Comparison of ENCODE assay signal across 9 mouse cellular contexts in the genomic region with DNA sequence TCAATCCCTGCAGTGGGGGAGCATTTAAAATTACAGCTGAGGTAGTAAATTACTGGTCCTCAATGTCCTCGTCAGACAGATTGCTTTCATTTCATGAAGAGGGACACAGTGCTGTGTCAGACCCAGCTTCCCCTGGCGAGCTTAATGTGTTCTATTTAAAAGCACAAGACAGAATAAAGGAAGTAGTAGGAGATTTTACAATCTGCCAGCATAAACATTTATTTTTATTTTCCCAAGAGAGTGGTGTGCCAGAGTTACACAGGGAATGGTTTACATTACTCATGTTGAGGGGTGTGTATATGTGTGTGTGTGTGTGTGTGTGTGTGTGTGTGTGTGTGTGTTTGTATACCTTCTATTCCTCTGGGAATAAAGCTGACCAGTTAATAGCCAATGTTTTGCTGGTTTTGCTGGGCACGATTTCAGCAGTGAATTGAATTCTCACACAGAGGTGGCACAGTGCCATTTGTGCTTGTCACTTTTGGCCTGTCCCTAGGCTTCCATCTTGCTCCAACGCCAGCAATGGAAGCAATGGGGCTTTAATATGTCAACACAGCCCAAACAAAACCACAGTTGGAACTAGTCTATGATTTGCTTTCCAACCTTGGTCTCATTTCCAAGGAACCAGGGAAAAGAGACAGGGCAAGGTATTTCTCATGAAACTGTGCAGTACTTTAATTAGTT.
DNase-seq lines count a peak whose midpoint lies in the region; ATAC-seq lines count a peak whose summit lies in the region.
"Had no signal": no experiment of that assay in that cellular context is flagged by ENCODE, and none has a peak within 500 bp of the region (broad histone marks: within the 10 kb centered on the region; RNA-seq: fewer than 3 reads in every experiment).

No protein-coding gene starts in this region.

- H3K27ac ChIP-seq in heart, embryonic 10.5 days: no peak overlapping the region
- H3K27ac ChIP-seq in neural tube, embryonic 11.5 days (ENCODE audit: low read depth, low read length): no peak overlapping the region
- 0 out of 2 replicates have a peak overlapping the region, but pooled peaks have one; percentile 5 for H3K27ac ChIP-seq in neural tube, embryonic 13.5 days (replicated peaks)
- H3K27ac ChIP-seq: macrophage had no signal

- H3K9me3 ChIP-seq in heart, embryonic 10.5 days: no peaks in the 10 kb centered on the region
- H3K9me3 ChIP-seq in neural tube, embryonic 11.5 days (ENCODE audit: control insufficient read depth, low read length): no peaks in the 10 kb centered on the region
- H3K9me3 ChIP-seq in neural tube, embryonic 13.5 days: no peaks in the 10 kb centered on the region

- H3K4me1 ChIP-seq in heart, embryonic 10.5 days: no peaks in the 10 kb centered on the region
- no peaks in the 10 kb centered on the region for H3K4me1 ChIP-seq in neural tube, embryonic 11.5 days (ENCODE audit: control insufficient read depth, insufficient read depth, low read length)
- H3K4me1 ChIP-seq in neural tube, embryonic 13.5 days (replicated peaks): peaks cover 13% of the 10 kb centered on the region

- 64% methylated on average over 4 of the region's 4 CpGs for WGBS in heart, embryonic 10.5 days
- WGBS in neural tube, embryonic 11.5 days: 43% methylated on average over 4 of the region's 4 CpGs
- 21% methylated on average over 4 of the region's 4 CpGs for whole genome bisulfite sequencing in neural tube, embryonic 13.5 days

- DNase-seq in heart, adult 11 months: peak; percentile 87
- no peak for DNase-seq in heart, embryonic 10.5 days (ENCODE audit: low spot score)
- DNase-seq in neural tube, embryonic 11.5 days (ENCODE audit: low spot score): no peak
- DNase-seq in neural tube, embryonic 10.5 days (ENCODE audit: extremely low spot score, low spot score): no peak
- DNase-seq in heart, adult 8-10 months (ENCODE audit: low spot score): peak; percentile 12
- DNase-seq in layer of hippocampus, adult 18-20 months (ENCODE audit: low spot score in 2 of 2): no peak

- H3K27me3 ChIP-seq in heart, embryonic 10.5 days (ENCODE audit: insufficient read depth, poor library complexity, severe bottlenecking): no peaks in the 10 kb centered on the region
- no peaks in the 10 kb centered on the region for H3K27me3 ChIP-seq in neural tube, embryonic 11.5 days (ENCODE audit: control insufficient read depth, insufficient read depth, low read length)
- no peaks in the 10 kb centered on the region for H3K27me3 ChIP-seq in neural tube, embryonic 13.5 days

- peak; percentile 50; the same call in 1 of the 2 replicates for ATAC-seq in neural tube, embryonic 11.5 days (ENCODE audit: insufficient read depth, low FRiP score, low TSS enrichment)
- peak; percentile 86 for ATAC-seq in neural tube, embryonic 13.5 days (ENCODE audit: low read depth)
- ATAC-seq in erythroblast, adult 5-6 weeks (replicated peaks; ENCODE audit: low FRiP score, poor library complexity, severe bottlenecking): no peak

- no peaks in the 10 kb centered on the region for H3K36me3 ChIP-seq in heart, embryonic 10.5 days
- no peaks in the 10 kb centered on the region for H3K36me3 ChIP-seq in neural tube, embryonic 11.5 days (ENCODE audit: control insufficient read depth, insufficient read depth, low read length)
- no peaks in the 10 kb centered on the region for H3K36me3 ChIP-seq in neural tube, embryonic 13.5 days

- no peak overlapping the region for H3K9ac ChIP-seq in neural tube, embryonic 11.5 days (ENCODE audit: low read length)
- no peak overlapping the region for H3K9ac ChIP-seq in neural tube, embryonic 13.5 days

- no peak overlapping the region for H3K4me3 ChIP-seq in heart, embryonic 10.5 days
- no peak overlapping the region for H3K4me3 ChIP-seq in neural tube, embryonic 11.5 days (ENCODE audit: low read depth, low read length)
- H3K4me3 ChIP-seq in neural tube, embryonic 13.5 days: no peak overlapping the region

- no peak overlapping the region for H3K4me2 ChIP-seq in neural tube, embryonic 11.5 days (ENCODE audit: low read depth)
- H3K4me2 ChIP-seq in neural tube, embryonic 13.5 days: no peak overlapping the region

Comparison
In these comparisons a context has a peak if more than half of its experiments do, and no peak if none do; other contexts are left out.
1. DNase-seq: peak in heart, adult 11 months (single experiment) and heart, adult 8-10 months (single experiment); none in heart, embryonic 10.5 days (single experiment), neural tube, embryonic 11.5 days (single experiment), neural tube, embryonic 10.5 days (single experiment) and layer of hippocampus, adult 18-20 months (0 of 2).